Mouse (Mus musculus): Measurements from ENCODE around the gene Npas1.

DNA sequence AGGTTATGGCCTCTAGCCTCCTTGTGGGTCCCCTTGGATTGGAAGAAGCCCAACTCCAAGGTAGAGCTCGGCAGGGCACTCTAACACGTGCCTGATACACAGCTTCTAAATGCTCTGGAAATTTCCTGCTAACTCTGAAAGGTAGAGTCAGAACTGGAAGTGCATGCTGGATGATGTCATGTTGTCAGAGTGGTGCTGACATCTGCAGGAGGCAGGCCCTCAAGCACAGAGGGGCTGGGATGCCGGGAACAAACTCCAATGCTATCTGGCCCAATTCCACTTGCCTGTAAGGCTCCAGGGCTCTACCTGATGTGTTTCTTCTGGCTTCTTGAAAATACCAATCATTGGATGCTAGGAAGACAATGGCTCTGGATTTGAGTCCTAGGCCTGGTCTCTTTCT, 47.9 kb upstream of the Npas1 start:
- TF ChIP-seq CTCF (IDR thresholded peaks at IDR 0.05; ENCODE audit: extremely low read depth, insufficient read length, insufficient replicate concordance, low read depth, low read length) (no peak), POLR2A (IDR thresholded peaks at IDR 0.05; ENCODE audit: low read depth, low read length) (no peak)
